Mouse (Mus musculus): Measurements from ENCODE around the gene Pxk. TPM values are rescaled to one million over a fixed set of nuclear protein-coding genes. Genes with fewer than 3 reads are reported as not detected.
"Not testable (repeated sequence)": the region's sequence is repeated elsewhere in the genome, so short reads cannot be mapped to it uniquely, and the experiment has no call there.

Pxk gene
- polyA plus RNA-seq, 2 experiments: 35.4 to 36.4 TPM

- H3K9me3 ChIP-seq (ENCODE audit: control insufficient read depth, low read length): no peaks in the 10 kb centered on the region
- H3K4me2 ChIP-seq (replicated peaks; ENCODE audit: low read depth, low read length, severe bottlenecking): peak within 1 kb of the TSS; percentile 64
- H3K4me1 ChIP-seq (ENCODE audit: control insufficient read depth, insufficient read depth, low read length): peaks cover 7% of the 10 kb centered on the region; the same call in 1 of the 2 replicates
- H3K27ac ChIP-seq (replicated peaks; ENCODE audit: low read depth, low read length): peak within 1 kb of the TSS; percentile 68; the same call in 1 of the 2 replicates
- peak within 1 kb of the TSS; percentile 85 for H3K9ac ChIP-seq (ENCODE audit: low read depth, low read length, severe bottlenecking)
- WGBS: under 1% methylated on average over 62 of the region's 64 CpGs
- ATAC-seq (ENCODE audit: low FRiP score, low read depth) (peak; percentile 100), DNase-seq (ENCODE audit: low spot score) (peak; percentile 99)
- peaks cover 31% of the 10 kb centered on the region for H3K36me3 ChIP-seq (ENCODE audit: control insufficient read depth, insufficient read depth, low read length)
- peak within 1 kb of the TSS; percentile 71 for H3K4me3 ChIP-seq (replicated peaks; ENCODE audit: low read length)
- H3K27me3 ChIP-seq (ENCODE audit: control insufficient read depth, insufficient read depth, low read length): no peaks in the 10 kb centered on the region
- TF ChIP-seq POLR2A (IDR thresholded peaks at IDR 0.05; ENCODE audit: borderline replicate concordance, extremely low read depth, insufficient read depth, insufficient read length): peak; percentile 13; the same call in 1 of the 2 replicates
Measured at GRCm38 (mm10) chr14:8172507-8173410, 74.7 kb downstream of the Pxk start, which contains the start of gene Pdhb. Pdhb (minus strand) TSS chr14:8173025.

GRCm38 (mm10) chr14:8173542-8174250 is 75.7 kb downstream of the Pxk start:
- DNase-seq (ENCODE audit: low spot score): peak; percentile 28
- not testable (repeated sequence) for H3K4me1 ChIP-seq (ENCODE audit: control insufficient read depth, insufficient read depth, low read length); H3K27me3 ChIP-seq (ENCODE audit: control insufficient read depth, insufficient read depth, low read length); ATAC-seq (ENCODE audit: low FRiP score, low read depth); H3K9me3 ChIP-seq (ENCODE audit: control insufficient read depth, low read length)
- H3K36me3 ChIP-seq (ENCODE audit: control insufficient read depth, insufficient read depth, low read length): peaks cover 22% of the 10 kb centered on the region
- H3K9ac ChIP-seq (ENCODE audit: low read depth, low read length, severe bottlenecking): 0 out of 2 replicates have a peak overlapping the region, but pooled peaks have one; percentile 31
- peak overlapping the region; percentile 65; the same call in 1 of the 2 replicates for H3K27ac ChIP-seq (replicated peaks; ENCODE audit: low read depth, low read length)
- peak overlapping the region; percentile 64 for H3K4me2 ChIP-seq (replicated peaks; ENCODE audit: low read depth, low read length, severe bottlenecking)
- 39% methylated on average over 7 of the region's 7 CpGs for WGBS
- peak overlapping the region; percentile 71 for H3K4me3 ChIP-seq (replicated peaks; ENCODE audit: low read length)

GRCm38 (mm10) chr14:8174634-8175033 is 76.6 kb downstream of the Pxk start:
- Histone ChIP-seq H3K4me3 (replicated peaks; ENCODE audit: low read length) (no peak overlapping the region), H3K36me3 (ENCODE audit: control insufficient read depth, insufficient read depth, low read length) (peaks cover 13% of the 10 kb centered on the region; the same call in 1 of the 2 replicates), H3K27me3 (ENCODE audit: control insufficient read depth, insufficient read depth, low read length) (no peaks in the 10 kb centered on the region), H3K9ac (ENCODE audit: low read depth, low read length, severe bottlenecking) (no peak overlapping the region), H3K9me3 (ENCODE audit: control insufficient read depth, low read length) (no peaks in the 10 kb centered on the region), H3K4me2 (replicated peaks; ENCODE audit: low read depth, low read length, severe bottlenecking) (no peak overlapping the region), H3K27ac (replicated peaks; ENCODE audit: low read depth, low read length) (no peak overlapping the region), H3K4me1 (ENCODE audit: control insufficient read depth, insufficient read depth, low read length) (peaks cover 7% of the 10 kb centered on the region; the same call in 1 of the 2 replicates)
- no peak for TF ChIP-seq POLR2A (IDR thresholded peaks at IDR 0.05; ENCODE audit: borderline replicate concordance, extremely low read depth, insufficient read depth, insufficient read length)
- WGBS: 83% methylated on average over 5 of the region's 5 CpGs
- DNase-seq (ENCODE audit: low spot score): no peak
- ATAC-seq (ENCODE audit: low FRiP score, low read depth): no peak

DNA sequence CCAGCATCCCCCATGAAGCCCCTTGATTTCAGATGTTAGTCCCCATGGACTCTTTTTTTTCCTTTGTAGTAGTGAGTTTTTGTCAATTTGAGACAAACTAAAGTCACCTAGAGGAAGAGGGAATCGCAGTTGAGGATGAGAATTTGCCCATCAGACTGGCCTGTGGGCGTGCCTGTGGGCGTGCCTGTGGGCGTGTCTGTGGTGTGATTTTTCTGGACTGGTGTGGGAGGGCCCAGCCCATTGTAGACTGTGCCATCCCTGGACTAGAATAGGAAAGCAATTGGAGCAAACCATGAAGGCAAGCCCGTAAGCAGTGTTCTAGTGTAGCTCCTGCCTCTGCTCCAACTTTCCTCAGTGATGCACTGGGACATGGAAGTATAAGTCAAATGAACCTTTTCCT is 78.2 kb downstream of the Pxk start:
- Histone ChIP-seq H3K4me1 (ENCODE audit: control insufficient read depth, insufficient read depth, low read length) (peaks cover 6% of the 10 kb centered on the region; the same call in 1 of the 2 replicates), H3K4me3 (replicated peaks; ENCODE audit: low read length) (no peak overlapping the region), H3K9me3 (ENCODE audit: control insufficient read depth, low read length) (no peaks in the 10 kb centered on the region), H3K27ac (replicated peaks; ENCODE audit: low read depth, low read length) (no peak overlapping the region), H3K4me2 (replicated peaks; ENCODE audit: low read depth, low read length, severe bottlenecking) (no peak overlapping the region), H3K27me3 (ENCODE audit: control insufficient read depth, insufficient read depth, low read length) (no peaks in the 10 kb centered on the region), H3K9ac (ENCODE audit: low read depth, low read length, severe bottlenecking) (no peak overlapping the region), H3K36me3 (ENCODE audit: control insufficient read depth, insufficient read depth, low read length) (0 out of 2 replicates have a peak, but pooled peaks cover 4% of the 10 kb centered on the region)
- ATAC-seq (ENCODE audit: low FRiP score, low read depth) (no peak), DNase-seq (ENCODE audit: low spot score) (no peak)
- 62% methylated on average over 5 of the region's 5 CpGs for WGBS
- no peak for TF ChIP-seq POLR2A (IDR thresholded peaks at IDR 0.05; ENCODE audit: borderline replicate concordance, extremely low read depth, insufficient read depth, insufficient read length)

DNA sequence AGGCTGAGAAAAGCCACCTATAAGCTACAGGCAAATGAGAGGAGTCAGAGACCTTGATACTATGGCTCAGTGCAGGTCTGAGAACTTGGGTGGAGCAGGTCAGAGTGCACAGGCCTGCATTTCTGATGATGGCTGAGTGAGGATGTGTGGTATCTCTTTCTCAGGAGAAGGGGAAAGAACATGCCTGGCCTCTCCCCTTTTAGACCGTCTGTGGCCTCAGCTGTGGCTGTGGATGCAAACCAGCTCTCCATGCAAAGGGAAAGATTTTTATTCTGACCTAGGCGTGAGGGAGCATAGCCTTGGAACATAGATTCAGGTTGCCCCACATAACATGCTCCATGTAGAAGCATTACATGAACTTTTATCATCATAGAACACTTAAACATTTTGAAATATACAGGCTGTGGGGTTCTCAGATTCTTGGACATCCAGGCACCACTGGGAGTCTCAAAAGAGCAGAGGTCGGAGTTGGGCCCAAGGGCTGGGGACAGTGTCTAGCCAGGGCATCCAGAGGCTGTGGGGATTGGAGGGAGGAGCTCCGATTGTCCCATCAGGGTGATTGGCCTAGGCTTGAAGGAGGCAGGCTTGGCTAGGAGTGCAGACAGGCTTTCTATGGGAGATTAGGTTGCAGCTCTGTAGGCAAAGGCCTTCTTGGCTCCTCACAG is 82.5 kb downstream of the Pxk start:
- H3K4me2 ChIP-seq (replicated peaks; ENCODE audit: low read depth, low read length, severe bottlenecking): no peak overlapping the region
- no peaks in the 10 kb centered on the region for H3K4me1 ChIP-seq (ENCODE audit: control insufficient read depth, insufficient read depth, low read length)
- H3K36me3 ChIP-seq (ENCODE audit: control insufficient read depth, insufficient read depth, low read length): no peaks in the 10 kb centered on the region
- H3K9me3 ChIP-seq (ENCODE audit: control insufficient read depth, low read length): no peaks in the 10 kb centered on the region
- H3K27ac ChIP-seq (replicated peaks; ENCODE audit: low read depth, low read length): no peak overlapping the region
- ATAC-seq (ENCODE audit: low FRiP score, low read depth) (no peak), DNase-seq (ENCODE audit: low spot score) (no peak)
- no peak overlapping the region for H3K9ac ChIP-seq (ENCODE audit: low read depth, low read length, severe bottlenecking)
- no peak for TF ChIP-seq POLR2A (IDR thresholded peaks at IDR 0.05; ENCODE audit: borderline replicate concordance, extremely low read depth, insufficient read depth, insufficient read length)
- H3K27me3 ChIP-seq (ENCODE audit: control insufficient read depth, insufficient read depth, low read length): no peaks in the 10 kb centered on the region
- H3K4me3 ChIP-seq (replicated peaks; ENCODE audit: low read length): no peak overlapping the region
- WGBS: 71% methylated on average over 4 of the region's 4 CpGs

Data from limb, embryonic 14.5 days (tissue).